Mouse (Mus musculus) MEL (cell line): ENCODE measurements around the gene Zeb2. TPM values are rescaled to one million over a fixed set of nuclear protein-coding genes. Genes with fewer than 3 reads are reported as not detected.
A peak's percentile ranks its signal among the peaks of the same experiment; 100 is the strongest.

ENCODE experiments used
- DNase-seq: peaks from one replicate; pipeline ENCODE4 v3.0.0; 2011; ENCODE audit warnings: low read depth, low spot score
- H3K27ac ChIP-seq: 2 replicates; pipeline ENCODE4 v1.5.1; 2012; ENCODE audit warnings: low read depth, mild to moderate bottlenecking, control low read depth, low read length, moderate library complexity; ENCODE audit not compliant: control insufficient read depth
- H3K27me3 ChIP-seq, 2 experiments: fragments of 150-350 bp in 1 of 2; sonication (generic) in 1 of 2; 2 replicates each; pipeline ENCODE4 v1.6.1; 2012; ENCODE audit warnings: low read length in 2 of 2, mild to moderate bottlenecking in 2 of 2, improper control_type of control experiment in 1 of 2, moderate library complexity in 1 of 2; ENCODE audit not compliant: insufficient read depth in 2 of 2, control insufficient read depth in 1 of 2
- H3K36me3 ChIP-seq, 2 experiments: 2 replicates each; pipeline ENCODE4 v1.6.1; 2012 to 2014; ENCODE audit warnings: low read length in 2 of 2, improper control_type of control experiment in 1 of 2, inconsistent platforms in 1 of 2, mild to moderate bottlenecking in 1 of 2; ENCODE audit not compliant: insufficient read depth in 2 of 2, control insufficient read depth in 1 of 2
- H3K4me1 ChIP-seq, 2 experiments: fragments of 150-350 bp in 1 of 2; sonication (generic) in 1 of 2; 2 replicates each; pipeline ENCODE4 v1.6.1; 2012; ENCODE audit warnings: low read length in 2 of 2, improper control_type of control experiment in 1 of 2, mild to moderate bottlenecking in 1 of 2; ENCODE audit not compliant: insufficient read depth in 2 of 2, control insufficient read depth in 1 of 2
- H3K4me3 ChIP-seq, 2 experiments: fragments of 150-350 bp in 1 of 2; sonication (generic) in 1 of 2; 2 replicates each; pipeline ENCODE4 v1.5.1; 2012; ENCODE audit warnings: low read depth in 2 of 2, low read length in 2 of 2, mild to moderate bottlenecking in 2 of 2, moderate library complexity in 2 of 2, control low read depth in 1 of 2, improper control_type of control experiment in 1 of 2; ENCODE audit not compliant: control insufficient read depth in 1 of 2, insufficient read depth in 1 of 2
- H3K79me2 ChIP-seq: 2 replicates; pipeline ENCODE4 v1.6.1; 2012; ENCODE audit warnings: mild to moderate bottlenecking, low read length, moderate library complexity; ENCODE audit not compliant: control insufficient read depth, poor library complexity, insufficient read depth
- H3K9ac ChIP-seq: 2 replicates; pipeline ENCODE4 v1.6.1; 2012; ENCODE audit warnings: low read depth, mild to moderate bottlenecking, control low read depth, low read length, moderate library complexity; ENCODE audit not compliant: control insufficient read depth, poor library complexity, severe bottlenecking
- H3K9me3 ChIP-seq: fragments of 150-350 bp; sonication (generic); replicated peaks from 2 replicates; pipeline ENCODE4 v1.6.1; 2012; ENCODE audit warnings: mild to moderate bottlenecking, low read length, improper control_type of control experiment, moderate library complexity; ENCODE audit not compliant: insufficient read depth
- BHLHE40 ChIP-seq: IDR thresholded peaks from 2 replicates; pipeline ENCODE4 v1.6.1; 2012; ENCODE audit warnings: low read depth, mild to moderate bottlenecking, inconsistent platforms, low read length, improper control_type of control experiment, borderline replicate concordance
- CHD2 ChIP-seq: IDR thresholded peaks from 2 replicates; pipeline ENCODE4 v1.6.1; 2011; ENCODE audit warnings: low read length, improper control_type of control experiment
- CTCF ChIP-seq, 3 experiments: IDR thresholded peaks in 2 of 3; conservative IDR thresholded peaks in 1 of 3; 2 replicates each; pipeline ENCODE4 v1.5.1; 2011 to 2012; ENCODE audit warnings: low read length in 3 of 3, low read depth in 2 of 3, mild to moderate bottlenecking in 2 of 3, improper control_type of control experiment in 1 of 3, inconsistent platforms in 1 of 3, mixed read lengths in 1 of 3, moderate library complexity in 1 of 3; ENCODE audit not compliant: control insufficient read depth in 1 of 3, insufficient read depth in 1 of 3, poor library complexity in 1 of 3, severe bottlenecking in 1 of 3
- ELF1 ChIP-seq: IDR thresholded peaks from 2 replicates; pipeline ENCODE4 v1.6.1; 2014; ENCODE audit warnings: low read depth, mild to moderate bottlenecking, inconsistent platforms, low read length, improper control_type of control experiment, moderate library complexity
- EP300 ChIP-seq, 2 experiments: IDR thresholded peaks; 2 replicates each; pipeline ENCODE4 v1.6.1; 2011; ENCODE audit warnings: improper control_type of control experiment in 2 of 2, low read length in 2 of 2, low read depth in 1 of 2, mild to moderate bottlenecking in 1 of 2
- ETS1 ChIP-seq: IDR thresholded peaks from 2 replicates; pipeline ENCODE4 v1.6.1; 2012; ENCODE audit warnings: low read depth, mild to moderate bottlenecking, inconsistent platforms, low read length, improper control_type of control experiment, moderate library complexity
- GABPA ChIP-seq: IDR thresholded peaks from 2 replicates; pipeline ENCODE4 v1.6.1; 2012; ENCODE audit warnings: low read depth, mild to moderate bottlenecking, inconsistent platforms, low read length, improper control_type of control experiment, moderate library complexity
- GATA1 ChIP-seq: IDR thresholded peaks from 2 replicates; pipeline ENCODE4 v1.6.1; 2011; ENCODE audit warnings: low read depth, low read length, improper control_type of control experiment
- JUND ChIP-seq: IDR thresholded peaks from 2 replicates; pipeline ENCODE4 v1.6.1; 2011; ENCODE audit warnings: low read depth, mild to moderate bottlenecking, improper control_type of control experiment, low read length
- MEF2A ChIP-seq: IDR thresholded peaks from 2 replicates; pipeline ENCODE4 v1.6.1; 2014; ENCODE audit warnings: low read depth, mild to moderate bottlenecking, inconsistent platforms, low read length, improper control_type of control experiment; ENCODE audit not compliant: poor library complexity, insufficient replicate concordance, severe bottlenecking; ENCODE audit errors: extremely low read depth
- MXI1 ChIP-seq: IDR thresholded peaks from 2 replicates; pipeline ENCODE4 v1.6.1; 2011; ENCODE audit warnings: mild to moderate bottlenecking, low read depth, low read length, improper control_type of control experiment
- MYB ChIP-seq: IDR thresholded peaks from 2 replicates; pipeline ENCODE4 v1.6.1; 2011; ENCODE audit warnings: mild to moderate bottlenecking, low read depth, low read length, improper control_type of control experiment
- NELFE ChIP-seq: IDR thresholded peaks from 2 replicates; pipeline ENCODE4 v1.6.1; 2011; ENCODE audit warnings: low read depth, low read length, improper control_type of control experiment
- POLR2A ChIP-seq, 2 experiments: IDR thresholded peaks; 2 replicates each; pipeline ENCODE4 v1.6.1; 2011 to 2012; ENCODE audit warnings: low read length in 2 of 2, mild to moderate bottlenecking in 2 of 2, control low read depth in 1 of 2, improper control_type of control experiment in 1 of 2, low read depth in 1 of 2, moderate library complexity in 1 of 2; ENCODE audit not compliant: control insufficient read depth in 1 of 2, insufficient read depth in 1 of 2, poor library complexity in 1 of 2
- POLR2AphosphoS2 ChIP-seq: IDR thresholded peaks from 2 replicates; pipeline ENCODE4 v1.6.1; 2011; ENCODE audit warnings: low read length, improper control_type of control experiment
- RAD21 ChIP-seq: IDR thresholded peaks from 2 replicates; pipeline ENCODE4 v1.6.1; 2011; ENCODE audit warnings: mild to moderate bottlenecking, low read depth, low read length, improper control_type of control experiment
- RCOR1 ChIP-seq: IDR thresholded peaks from 2 replicates; pipeline ENCODE4 v1.6.1; 2012; ENCODE audit warnings: low read depth, mild to moderate bottlenecking, inconsistent platforms, low read length, improper control_type of control experiment
- SIN3A ChIP-seq: IDR thresholded peaks from 2 replicates; pipeline ENCODE4 v1.6.1; 2012; ENCODE audit warnings: low read length, improper control_type of control experiment, inconsistent platforms
- SMC3 ChIP-seq: IDR thresholded peaks from 2 replicates; pipeline ENCODE4 v1.6.1; 2011; ENCODE audit warnings: low read depth, low read length, improper control_type of control experiment
- TBP ChIP-seq: IDR thresholded peaks from 2 replicates; pipeline ENCODE4 v1.8.0; 2011; ENCODE audit warnings: low read depth, low read length, improper control_type of control experiment
- UBTF ChIP-seq: IDR thresholded peaks from 2 replicates; pipeline ENCODE4 v1.6.1; 2012; ENCODE audit warnings: low read depth, mild to moderate bottlenecking, inconsistent platforms, low read length, improper control_type of control experiment, moderate library complexity, borderline replicate concordance; ENCODE audit not compliant: insufficient read depth
- USF1 ChIP-seq: IDR thresholded peaks from 2 replicates; pipeline ENCODE4 v1.6.1; 2014; ENCODE audit warnings: low read depth, mild to moderate bottlenecking, inconsistent platforms, low read length, improper control_type of control experiment, moderate library complexity
- USF2 ChIP-seq, 2 experiments: IDR thresholded peaks; 2 replicates each; pipeline ENCODE4 v1.6.1; 2011 to 2012; ENCODE audit warnings: improper control_type of control experiment in 2 of 2, low read length in 2 of 2, borderline replicate concordance in 1 of 2, inconsistent platforms in 1 of 2, low read depth in 1 of 2, mild to moderate bottlenecking in 1 of 2; ENCODE audit not compliant: insufficient read depth in 1 of 2
- ZC3H11A ChIP-seq: IDR thresholded peaks from 2 replicates; pipeline ENCODE4 v1.6.1; 2012; ENCODE audit warnings: low read depth, mild to moderate bottlenecking, inconsistent platforms, low read length, improper control_type of control experiment
- ZKSCAN1 ChIP-seq: IDR thresholded peaks from 2 replicates; pipeline ENCODE4 v1.6.1; 2012; ENCODE audit warnings: low read depth, mild to moderate bottlenecking, inconsistent platforms, low read length, improper control_type of control experiment, moderate library complexity
- ZNF384 ChIP-seq: IDR thresholded peaks from 2 replicates; pipeline ENCODE4 v1.6.1; 2012; ENCODE audit warnings: low read depth, mild to moderate bottlenecking, inconsistent platforms, low read length, improper control_type of control experiment
- polyA plus RNA-seq, 2 experiments: library from polyadenylated mRNA; stranded (reverse) in 1 of 2; unstranded in 1 of 2; fragments of >175 nt in 1 of 2; fragments of >200 nt in 1 of 2; gene quantifications; 2 replicates each; pipeline versions ENCODE4 v1.2.1 to v1.2.4; 2012; ENCODE audit warnings: low replicate concordance in 2 of 2, low read depth in 1 of 2; ENCODE audit not compliant: insufficient read length in 2 of 2, insufficient read depth in 1 of 2, missing spikeins in 1 of 2
- total RNA-seq: library from RNA; depleted of rRNA; stranded (reverse); fragments of 300-350 nt; gene quantifications from 2 replicates; pipeline ENCODE4 v1.2.3, GENCODE M21; 2012

The Zeb2 gene
- total and polyA plus RNA-seq, 3 experiments = 12.8 to 12.9 TPM; not detected in 1

DNA sequence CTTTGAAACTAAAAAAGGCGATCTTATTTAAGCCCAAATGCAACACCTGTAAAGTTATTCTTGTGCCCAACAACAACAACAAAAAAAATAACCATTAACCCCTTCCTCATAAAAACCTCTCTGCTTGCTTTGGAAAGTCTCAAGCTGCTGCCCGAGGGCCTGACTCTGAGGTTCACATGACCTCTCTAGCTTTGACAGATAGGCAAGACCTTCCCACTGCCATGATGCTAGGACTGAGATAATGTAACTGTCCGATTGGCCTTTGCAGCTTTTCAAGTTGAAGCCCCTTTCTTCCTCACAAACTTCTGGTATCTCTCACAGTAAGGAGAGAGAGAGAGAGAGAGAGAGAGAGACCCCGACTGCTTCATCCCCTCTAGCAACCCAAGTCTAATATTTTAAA, 16.2 kb downstream of the Zeb2 start:
- no peak for TF ChIP-seq MYB
- no peak for TF ChIP-seq ZKSCAN1
- TF ChIP-seq MXI1 = peak; percentile 7; the same call in 1 of the 2 replicates
- no peak for TF ChIP-seq UBTF
- 0 out of 2 replicates have a peak, but pooled peaks have one; percentile 3 for TF ChIP-seq GABPA
- TF ChIP-seq ELF1 = no peak
- no peak for TF ChIP-seq TBP
- TF ChIP-seq SMC3 = no peak
- TF ChIP-seq USF1 = peak; percentile 30; the same call in 1 of the 2 replicates
- TF ChIP-seq JUND = no peak
- no peak for TF ChIP-seq CHD2
- no peak for TF ChIP-seq POLR2A (IDR thresholded peaks at IDR 0.05; ENCODE audit: control insufficient read depth in 1 of 2, insufficient read depth in 1 of 2, low read depth in 1 of 2, low read length in 2 of 2, poor library complexity in 1 of 2)
- TF ChIP-seq RAD21 = no peak
- no peak for TF ChIP-seq ZNF384
- TF ChIP-seq SIN3A = 0 out of 2 replicates have a peak, but pooled peaks have one; percentile 20
- no peak for TF ChIP-seq ZC3H11A
- no peak for TF ChIP-seq ETS1
- peak overlapping the region in 1 of 2 experiments; percentile 28; a peak in 1 of 4 replicates for H3K4me3 ChIP-seq
- H3K9ac ChIP-seq = peak overlapping the region; percentile 55
- H3K36me3 ChIP-seq = peaks cover 2 to 45% of the 10 kb centered on the region in 2 experiments; a peak in 3 of 4 replicates
- H3K9me3 ChIP-seq = no peaks in the 10 kb centered on the region
- DNase-seq = no peak
- no peaks in the 10 kb centered on the region for H3K27me3 ChIP-seq
- peak overlapping the region; percentile 82 for H3K27ac ChIP-seq
- H3K79me2 ChIP-seq = peaks cover 41% of the 10 kb centered on the region
- peaks cover 29 to 30% of the 10 kb centered on the region in 2 experiments for H3K4me1 ChIP-seq

- H3K36me3 ChIP-seq = peaks cover 2 to 45% of the 10 kb centered on the region in 2 experiments; a peak in 3 of 4 replicates
- H3K4me1 ChIP-seq = peaks cover 29 to 30% of the 10 kb centered on the region in 2 experiments
- peak; percentile 80 for DNase-seq
- peak overlapping the region; percentile 82 for H3K27ac ChIP-seq
- peak overlapping the region in 1 of 2 experiments; percentile 28; a peak in 1 of 4 replicates for H3K4me3 ChIP-seq
- H3K9ac ChIP-seq = peak overlapping the region; percentile 55
- H3K27me3 ChIP-seq = no peaks in the 10 kb centered on the region
- H3K79me2 ChIP-seq = peaks cover 37% of the 10 kb centered on the region
- H3K9me3 ChIP-seq = no peaks in the 10 kb centered on the region
- no peak for TF ChIP-seq POLR2A (IDR thresholded peaks at IDR 0.05; ENCODE audit: control insufficient read depth in 1 of 2, insufficient read depth in 1 of 2, low read depth in 1 of 2, low read length in 2 of 2, poor library complexity in 1 of 2)
- TF ChIP-seq NELFE = no peak
- no peak for TF ChIP-seq USF1
- TF ChIP-seq JUND = no peak
- no peak for TF ChIP-seq GATA1
- TF ChIP-seq ETS1 = 0 out of 2 replicates have a peak, but pooled peaks have one; percentile 51
- TF ChIP-seq RCOR1 = no peak
- TF ChIP-seq MEF2A = no peak
- no peak for TF ChIP-seq TBP
- TF ChIP-seq USF2 (IDR thresholded peaks at IDR 0.05; ENCODE audit: borderline replicate concordance in 1 of 2, insufficient read depth in 1 of 2, low read depth in 1 of 2, low read length in 2 of 2) = no peak
- TF ChIP-seq CTCF (IDR thresholded peaks at IDR 0.05 in 2 of 3, conservative IDR thresholded peaks at IDR 0.05 in 1 of 3; ENCODE audit: control insufficient read depth in 1 of 3, insufficient read depth in 1 of 3, low read depth in 2 of 3, low read length in 3 of 3, poor library complexity in 1 of 3, severe bottlenecking in 1 of 3) = no peak
- no peak for TF ChIP-seq BHLHE40
- peak; percentile 72; the same call in 1 of the 2 replicates for TF ChIP-seq MXI1
- TF ChIP-seq SIN3A = peak; percentile 63
- no peak for TF ChIP-seq RAD21
- 0 out of 2 replicates have a peak, but pooled peaks have one; percentile 25 for TF ChIP-seq GABPA
- TF ChIP-seq POLR2AphosphoS2 = no peak
- peak; percentile 30 to 45; a peak in 2 of 4 replicates for TF ChIP-seq EP300 (IDR thresholded peaks at IDR 0.05; ENCODE audit: low read depth in 1 of 2, low read length in 2 of 2)
Measured at GRCm38 (mm10) chr2:45100628-45101027, 16.6 kb downstream of the Zeb2 start.
